Mouse (Mus musculus) thymus, postnatal 36 days (tissue): ENCODE data around the gene C5ar1.
"Not testable (repeated sequence)": the region's sequence is repeated elsewhere in the genome, so short reads cannot be mapped to it uniquely, and the experiment has no call there.

Experiments
- DNase-seq, 2 experiments: peaks; one replicate each; pipeline ENCODE4 v3.0.0; 2022; ENCODE audit warnings: mixed read lengths in 2 of 2

C5ar1 gene

DNA sequence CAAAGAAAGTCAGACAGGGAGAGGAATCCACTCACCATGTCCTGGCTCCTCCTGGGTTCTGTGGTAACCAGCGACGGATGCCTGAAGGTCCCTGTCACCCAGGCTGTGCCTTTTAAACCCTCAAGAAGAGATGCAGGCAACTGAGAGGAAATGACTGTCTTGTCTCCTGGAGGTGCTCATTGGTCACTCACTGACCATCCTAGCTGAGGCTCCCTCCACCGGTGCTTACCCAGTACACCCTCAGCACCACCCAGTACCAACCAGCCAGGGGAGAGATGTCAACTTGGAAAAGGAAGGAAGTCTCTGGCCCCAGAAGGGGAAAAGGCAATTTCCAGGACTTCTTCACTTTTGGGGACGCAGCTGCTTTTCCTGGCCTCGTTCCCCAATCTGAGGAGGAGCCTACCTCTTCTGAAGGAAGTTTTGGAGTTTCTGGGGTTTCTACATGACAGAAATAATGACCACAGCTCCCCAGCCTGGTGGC lies at the start of gene C5ar1:
TSS of gene C5ar1 (minus strand) at position 431 of the 481 bp plus-strand sequence.
- no peak for DNase-seq

DNA sequence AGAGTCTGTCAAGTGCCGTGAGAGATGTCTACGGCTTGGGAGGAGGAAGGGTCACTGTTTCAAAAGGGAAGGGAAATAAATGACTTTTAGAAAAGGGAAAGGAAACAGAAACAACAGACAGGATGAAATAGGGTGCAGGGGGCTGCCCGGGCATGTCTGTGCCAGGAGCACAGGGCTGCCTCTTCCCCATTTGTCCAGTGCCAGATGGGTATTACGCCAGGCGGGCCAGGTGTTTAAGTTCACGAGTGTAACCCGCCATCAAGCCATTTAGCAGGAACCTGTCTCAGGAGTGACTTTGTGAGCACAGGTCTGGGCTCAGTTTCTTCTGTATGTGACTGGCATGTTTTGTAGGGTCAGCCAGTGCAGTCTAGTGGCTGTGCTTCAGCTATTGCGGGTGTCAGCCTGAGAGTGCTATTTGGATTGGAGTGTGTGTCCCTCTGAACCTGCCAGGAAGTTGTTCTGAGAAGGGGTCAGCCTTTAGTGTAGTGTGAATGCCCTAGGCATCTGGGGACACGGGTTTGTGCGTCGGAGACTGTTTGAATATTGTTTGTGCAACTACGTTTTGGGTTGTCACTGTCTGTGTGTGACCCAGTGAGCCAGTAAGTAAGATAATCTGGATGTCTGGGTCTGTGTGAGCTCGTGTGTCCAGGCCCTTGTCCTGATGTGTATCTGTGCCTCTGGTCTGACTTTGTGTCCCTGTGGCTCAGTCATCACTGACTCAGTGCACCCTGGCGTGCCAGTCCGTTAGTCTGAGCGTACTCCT lies 49.4 kb upstream of the C5ar1 start:
- DNase-seq, result peak in 1 of 2 experiments; percentile 29

DNA sequence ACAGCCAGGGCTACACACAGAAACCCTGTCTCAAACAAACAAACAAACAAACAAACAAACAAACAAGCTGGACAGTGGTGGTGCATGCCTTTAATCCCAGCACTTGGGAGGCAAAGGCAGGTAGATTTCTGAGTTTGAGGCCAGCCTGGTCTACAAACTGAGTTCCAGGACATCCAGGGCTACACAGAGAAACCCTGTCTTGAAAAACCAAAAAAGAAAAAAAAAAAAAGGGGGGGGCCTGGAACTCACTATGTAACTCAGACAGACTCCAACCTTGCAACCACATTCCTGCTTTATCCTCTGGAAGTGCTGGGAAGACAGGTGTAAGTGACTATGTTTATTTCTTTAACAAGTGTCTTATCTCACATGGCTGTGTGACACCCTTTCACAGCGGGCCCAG lies 48.8 kb upstream of the C5ar1 start, which contains the start of gene Bbc3:
TSS of gene Bbc3 (plus strand) at position 301 of the 400 bp plus-strand sequence.
- DNase-seq, result not testable (repeated sequence)

DNA sequence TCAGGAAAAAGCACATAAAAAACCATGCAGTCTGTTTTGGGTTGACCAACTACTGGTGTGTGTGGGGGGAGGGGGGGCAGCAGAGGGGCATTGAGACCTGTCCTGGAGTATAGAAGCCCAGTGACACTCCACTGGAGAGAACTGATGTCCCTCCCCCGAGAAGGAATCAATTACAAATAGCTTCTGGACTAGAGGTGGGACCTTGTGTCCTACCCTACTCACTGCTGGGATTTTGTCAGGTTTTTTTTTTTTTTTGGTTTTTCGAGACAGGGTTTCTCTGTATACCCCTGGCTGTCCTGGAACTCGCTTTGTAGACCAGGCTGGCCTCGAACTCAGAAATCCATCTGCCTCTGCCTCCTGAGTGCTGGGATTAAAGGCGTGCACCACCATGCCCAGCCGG lies 47.8 kb upstream of the C5ar1 start:
- not testable (repeated sequence) for DNase-seq

DNA sequence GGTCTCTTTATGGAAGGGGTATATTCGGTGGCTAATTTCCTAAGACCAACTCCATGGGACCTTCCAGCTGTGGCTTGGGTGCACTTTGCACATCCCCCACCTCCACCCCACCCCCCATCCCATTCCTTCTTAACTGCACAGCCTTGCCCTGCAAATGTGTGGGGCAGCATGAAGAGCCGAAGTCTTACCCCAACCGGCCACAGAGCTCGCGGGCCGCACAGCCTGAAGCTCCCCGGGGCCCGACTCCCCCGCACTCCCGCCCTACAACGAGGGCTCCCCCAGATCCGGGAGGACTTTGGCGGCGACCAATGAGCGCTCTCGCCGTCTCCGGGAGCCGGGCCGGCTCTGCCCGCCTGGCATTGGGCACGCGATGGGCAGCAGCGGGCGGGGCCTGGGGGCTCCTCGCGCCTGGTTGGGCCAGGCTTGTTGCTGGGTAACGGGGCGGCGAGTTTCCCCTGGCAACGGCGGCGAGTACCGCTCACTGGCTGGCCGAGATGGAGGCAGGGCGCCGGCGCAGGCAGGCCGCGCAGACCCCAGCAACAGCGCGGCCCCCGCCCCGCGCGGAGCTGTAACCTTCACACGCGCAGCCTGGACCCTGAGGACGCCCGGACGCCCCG lies 40.2 kb upstream of the C5ar1 start:
- peak; percentile 64 to 77 for DNase-seq

DNA sequence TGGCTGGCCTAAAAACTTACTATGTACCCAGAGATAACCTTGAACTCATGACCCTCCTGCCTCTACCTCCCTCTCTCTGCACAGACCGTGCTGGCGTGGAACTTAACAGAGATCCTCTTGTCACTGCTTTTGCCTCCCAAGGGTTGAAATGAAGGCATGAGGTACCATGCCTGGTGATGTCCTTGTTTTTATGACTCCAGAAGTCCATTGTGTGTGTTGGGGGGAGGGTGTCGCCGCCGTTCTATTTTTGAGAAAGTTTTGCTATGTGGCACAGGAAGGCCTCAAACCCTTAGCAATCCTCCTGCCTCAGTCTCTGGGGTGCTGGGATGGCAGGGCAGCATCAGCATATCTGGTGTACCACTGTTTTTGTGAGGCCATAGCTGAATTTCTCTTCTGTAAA lies 39.6 kb upstream of the C5ar1 start:
- no peak for DNase-seq

DNA sequence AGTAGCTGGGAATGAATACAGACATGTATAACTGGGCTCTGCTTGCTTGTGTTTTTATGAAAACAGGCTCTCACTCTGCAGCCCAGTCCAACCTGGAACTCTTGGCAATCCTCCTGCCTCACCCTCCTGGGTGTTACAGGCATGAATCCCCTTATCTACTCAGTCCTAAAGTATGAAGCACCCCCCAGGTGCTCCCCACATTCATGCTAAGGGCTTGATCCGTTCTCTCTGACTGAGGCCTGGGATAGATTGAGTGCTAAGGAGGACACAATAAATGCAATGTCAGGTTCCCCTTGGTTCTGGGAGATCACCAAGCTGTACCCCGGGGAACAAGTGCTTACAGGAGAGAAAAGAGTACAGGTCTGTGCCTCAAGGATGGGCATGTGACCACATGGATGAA lies 38.3 kb upstream of the C5ar1 start:
- DNase-seq, result no peak

DNA sequence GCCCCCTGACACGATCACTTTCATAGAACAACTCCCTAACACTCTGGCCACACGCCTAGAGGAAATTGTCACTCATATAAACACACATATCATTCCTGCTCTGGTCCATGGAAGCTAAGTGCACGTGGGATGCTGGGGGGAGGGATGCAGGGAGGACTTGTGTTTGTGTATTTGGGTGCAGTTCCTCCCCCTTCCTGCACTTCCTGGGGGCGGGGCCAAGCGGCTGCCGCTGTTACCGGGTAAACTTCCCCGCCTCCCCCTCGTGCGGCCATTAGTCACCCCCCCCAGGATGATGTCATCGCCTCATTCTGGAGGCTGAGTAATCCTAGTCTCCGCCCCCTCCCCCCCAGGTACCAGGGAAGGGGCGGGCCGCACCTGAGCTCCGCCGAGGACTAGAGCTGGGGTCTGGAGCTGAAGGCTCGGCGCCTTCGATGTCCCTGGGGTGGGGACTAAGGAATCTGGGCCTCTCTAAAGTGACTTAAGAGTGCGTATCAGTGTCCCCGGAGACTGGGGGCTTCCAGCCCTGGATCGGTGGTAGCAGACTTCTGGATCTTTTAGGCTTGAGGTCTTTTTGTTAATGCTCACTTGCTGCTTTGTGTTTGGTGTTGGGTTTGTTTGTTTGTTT lies 37.5 kb upstream of the C5ar1 start:
- DNase-seq, result peak; percentile 88 to 90

DNA sequence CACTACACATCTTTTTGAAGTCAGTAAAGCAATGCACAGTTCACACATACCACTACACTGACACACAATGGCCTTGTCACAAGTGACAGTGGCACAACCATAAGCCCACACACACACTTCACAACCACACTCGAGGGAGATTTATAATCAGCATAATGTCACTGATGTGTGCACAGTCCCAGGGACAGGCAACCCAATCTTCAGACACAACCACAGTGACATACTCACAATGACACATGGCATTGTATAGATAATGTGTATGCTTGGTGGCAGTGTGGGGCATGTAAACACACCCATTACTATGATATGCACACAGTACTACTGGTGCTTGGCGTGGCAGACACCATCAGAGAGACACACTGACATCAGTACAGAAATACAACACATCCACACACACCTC lies 36.8 kb upstream of the C5ar1 start:
- DNase-seq, result no peak

DNA sequence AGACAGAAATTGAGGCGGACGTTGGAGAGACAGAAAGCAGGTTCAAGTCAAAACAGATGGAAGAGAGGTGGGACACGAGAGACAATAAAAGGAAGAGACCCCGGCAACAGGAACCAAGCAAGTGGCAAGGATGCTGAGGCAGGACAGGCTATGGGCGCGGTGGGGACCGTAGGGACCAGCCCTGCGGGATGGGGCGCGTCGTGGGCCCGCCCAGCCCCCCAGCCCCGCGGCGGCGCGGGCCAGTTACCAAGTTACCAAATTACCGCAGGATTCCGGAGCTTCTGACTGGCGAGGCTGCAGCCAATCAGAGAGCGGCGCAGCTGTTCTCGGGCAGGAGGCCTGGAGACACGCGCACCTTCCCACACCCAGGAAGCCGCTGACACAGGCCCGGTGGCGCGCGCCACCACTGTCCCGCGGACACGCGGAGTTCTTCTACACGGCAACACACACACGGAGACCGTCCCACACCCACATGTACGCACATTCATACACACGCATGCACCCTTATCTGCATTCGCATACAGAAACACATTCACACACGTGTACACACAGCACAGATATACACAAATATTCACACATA lies 36.1 kb upstream of the C5ar1 start:
- DNase-seq, result peak; percentile 81 to 90

DNA sequence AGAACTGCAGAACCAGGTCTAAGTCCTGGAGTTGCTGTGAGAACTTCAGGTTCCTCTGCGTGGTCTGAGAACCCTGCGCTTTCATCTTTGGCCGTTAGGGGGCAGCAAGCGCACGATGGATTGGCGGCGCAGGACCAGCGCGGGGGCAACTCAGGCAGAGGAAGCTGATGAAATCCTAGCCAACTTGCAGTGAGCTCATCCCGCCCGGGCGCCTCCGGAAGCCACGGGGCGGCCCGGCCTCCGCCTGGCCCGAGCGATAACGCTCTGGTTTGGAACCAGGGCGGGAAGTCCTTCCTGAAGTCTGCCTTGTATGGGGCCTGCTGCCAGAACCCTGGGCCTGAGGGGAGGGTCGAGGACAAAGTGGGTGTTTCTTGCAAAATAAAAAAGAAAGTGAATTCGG lies 35.5 kb upstream of the C5ar1 start:
- peak; percentile 94 to 95 for DNase-seq

DNA sequence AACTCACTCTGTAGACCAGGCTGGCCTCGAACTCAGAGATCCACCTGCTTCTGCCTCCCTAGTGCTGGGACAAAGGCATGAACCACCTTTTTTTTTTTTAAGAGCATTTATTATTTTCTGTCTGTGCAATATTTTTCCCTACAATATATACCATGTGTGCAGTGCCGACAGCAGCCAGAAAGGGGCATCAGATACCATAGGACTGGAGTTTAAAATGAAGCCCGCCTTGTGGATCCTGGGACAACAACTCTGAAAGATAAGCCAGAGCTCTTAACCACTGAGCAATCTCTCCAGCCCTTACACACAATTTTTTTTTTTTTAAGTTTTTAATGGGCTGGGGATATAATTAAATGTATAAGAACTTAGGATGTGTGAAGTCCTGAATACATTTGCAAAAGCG lies 35.0 kb upstream of the C5ar1 start:
- DNase-seq, result peak; percentile 53 to 62

DNA sequence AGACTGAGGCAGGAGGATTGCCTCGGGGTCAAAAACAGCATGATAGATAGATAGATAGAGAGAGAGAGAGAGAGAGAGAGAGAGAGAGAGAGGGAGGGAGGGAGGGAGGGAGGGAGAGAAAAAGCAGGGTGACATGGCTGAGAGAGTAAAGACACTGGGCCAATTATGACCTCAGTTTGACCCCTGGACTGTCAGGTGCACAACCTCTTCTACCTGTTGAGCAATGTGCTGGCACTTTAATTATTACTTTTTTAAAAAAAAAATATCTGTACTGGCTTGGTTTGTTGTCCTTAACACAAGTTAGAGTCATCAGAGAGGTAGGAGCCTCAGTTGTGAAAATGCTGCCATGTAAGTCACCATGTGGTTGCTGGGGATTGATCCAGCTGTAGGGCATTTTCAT lies 28.5 kb upstream of the C5ar1 start:
- no peak for DNase-seq

DNA sequence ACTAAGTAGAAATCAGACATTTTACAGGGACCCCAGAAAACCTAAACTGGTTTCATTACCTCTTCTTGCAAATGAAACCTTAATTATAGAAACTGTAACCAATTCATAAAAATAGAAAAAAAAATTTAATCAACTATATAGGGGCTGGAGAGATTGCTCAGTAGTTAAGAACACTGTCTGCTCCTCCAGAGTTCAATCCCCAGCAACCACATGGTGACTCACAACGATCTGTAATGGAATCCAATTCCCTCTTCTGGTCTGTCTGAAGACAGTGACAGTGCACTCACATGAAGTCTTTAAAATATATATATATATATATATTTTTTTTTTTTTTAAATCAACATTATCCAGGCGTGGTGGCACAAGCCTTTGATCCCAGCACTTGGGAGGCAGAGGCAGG lies 27.7 kb upstream of the C5ar1 start:
- DNase-seq, result no peak

DNA sequence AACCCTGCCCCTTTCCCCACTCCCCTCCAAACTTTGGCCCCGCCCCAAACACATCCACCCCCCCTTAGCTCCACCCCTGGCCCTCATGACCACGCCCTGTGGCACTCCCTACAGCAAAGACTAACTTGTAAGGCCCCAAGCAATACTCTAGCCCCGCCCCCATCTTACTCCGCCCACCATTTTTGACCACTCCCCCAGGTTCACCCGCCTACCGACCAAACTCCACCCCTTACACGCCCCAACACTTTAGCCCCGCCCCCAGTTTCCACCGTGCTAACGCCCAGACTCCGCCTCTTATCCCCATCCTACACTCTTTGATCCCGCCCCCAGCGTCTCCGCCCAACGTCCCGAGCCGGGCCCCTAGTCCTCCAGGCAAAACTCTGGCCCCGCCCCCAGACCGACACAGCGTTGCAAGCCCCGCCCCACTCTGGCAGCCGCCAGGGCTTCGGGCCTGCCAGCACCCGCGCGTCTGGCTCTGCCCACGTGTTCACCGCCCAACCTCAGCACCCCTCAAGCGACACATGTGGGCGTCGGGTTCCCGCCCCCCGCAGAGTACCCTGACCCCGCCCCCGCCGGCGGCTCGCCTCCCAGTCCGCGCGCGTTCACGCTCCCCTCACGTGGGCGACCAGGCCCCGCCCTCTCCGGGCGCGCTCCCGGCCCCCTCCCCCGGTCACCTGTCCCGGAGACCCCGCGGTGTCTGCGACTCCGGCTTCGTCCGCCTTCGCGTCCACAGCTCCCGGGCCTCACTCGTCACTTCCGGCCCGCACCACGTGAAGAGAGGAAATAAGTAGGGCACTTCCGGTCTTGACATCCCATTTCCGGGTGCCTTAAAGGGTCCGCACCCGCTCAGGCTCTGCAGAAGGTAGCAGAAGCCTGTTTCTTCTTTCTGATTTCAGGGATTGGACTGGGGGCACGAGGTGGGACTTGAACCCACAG lies 27.0 kb upstream of the C5ar1 start, which contains the start of gene Ccdc9:
TSS of gene Ccdc9 (minus strand) at position 770 of the 936 bp plus-strand sequence.
- peak; percentile 99 for DNase-seq

DNA sequence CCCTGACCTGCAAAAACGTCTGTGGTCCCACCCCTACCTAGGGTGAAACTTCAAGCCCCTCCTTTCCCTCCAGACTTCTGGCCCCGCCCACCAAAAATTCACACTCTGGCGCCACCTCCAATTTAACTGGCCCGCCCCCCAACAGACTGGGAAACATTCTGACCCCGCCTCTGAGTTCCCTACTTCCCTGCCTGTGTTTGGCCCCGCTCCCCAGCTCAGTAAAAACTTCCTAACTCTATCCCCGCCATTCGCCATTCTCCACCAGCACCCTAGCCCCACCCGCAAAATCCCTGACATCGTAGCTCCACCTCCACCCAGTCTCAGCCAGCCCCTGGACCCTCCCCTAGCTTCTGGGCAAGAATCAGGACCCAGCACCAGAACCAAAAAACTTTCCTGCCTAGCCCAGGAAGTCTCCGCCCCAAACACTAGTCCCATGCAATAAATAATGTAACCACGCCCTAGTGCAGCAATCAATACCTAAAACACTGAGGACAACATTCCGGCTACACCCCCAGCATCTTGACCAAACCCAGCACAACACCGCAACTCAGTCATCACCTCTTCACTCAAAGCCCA lies 26.2 kb upstream of the C5ar1 start:
- DNase-seq, result peak; percentile 48 to 72

DNA sequence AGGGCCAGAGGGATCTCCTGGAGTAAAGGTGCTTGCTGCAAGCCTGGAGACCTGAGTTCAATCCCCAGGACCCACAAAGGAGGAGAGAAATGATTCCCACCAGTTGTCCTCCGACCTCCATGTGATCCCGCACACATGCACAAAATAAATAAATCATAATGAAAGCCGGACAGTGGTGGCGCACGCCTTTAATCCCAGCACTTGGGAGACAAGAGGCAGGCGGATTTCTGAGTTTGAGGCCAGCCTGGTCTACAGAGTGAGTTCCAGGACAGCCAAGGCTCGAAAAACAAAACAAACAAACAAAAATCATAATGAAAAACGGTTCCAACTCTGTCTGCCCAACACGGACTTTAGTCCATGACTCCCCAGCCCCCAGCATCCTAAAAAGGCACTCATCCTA lies 25.6 kb upstream of the C5ar1 start:
- DNase-seq, result no peak

DNA sequence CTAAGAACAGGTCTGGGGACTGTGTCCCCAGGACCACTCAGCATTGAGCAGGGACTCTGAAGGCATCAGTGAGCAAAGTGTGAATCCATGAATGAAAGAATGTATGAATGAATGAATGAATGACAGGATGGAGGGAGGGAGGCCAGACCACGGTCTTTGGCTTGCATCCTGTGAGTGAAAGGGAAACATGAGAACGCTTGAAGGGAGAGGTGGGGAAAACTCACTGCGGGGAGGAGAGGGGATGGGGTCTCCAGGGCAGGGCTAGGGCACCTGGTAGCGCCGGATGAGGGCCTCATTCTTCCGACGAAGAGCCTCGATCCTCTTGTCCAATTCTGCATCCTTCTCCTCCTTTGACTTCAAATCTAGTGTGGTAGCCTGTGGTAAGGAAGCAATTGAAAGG lies 24.7 kb upstream of the C5ar1 start:
- DNase-seq, result no peak

DNA sequence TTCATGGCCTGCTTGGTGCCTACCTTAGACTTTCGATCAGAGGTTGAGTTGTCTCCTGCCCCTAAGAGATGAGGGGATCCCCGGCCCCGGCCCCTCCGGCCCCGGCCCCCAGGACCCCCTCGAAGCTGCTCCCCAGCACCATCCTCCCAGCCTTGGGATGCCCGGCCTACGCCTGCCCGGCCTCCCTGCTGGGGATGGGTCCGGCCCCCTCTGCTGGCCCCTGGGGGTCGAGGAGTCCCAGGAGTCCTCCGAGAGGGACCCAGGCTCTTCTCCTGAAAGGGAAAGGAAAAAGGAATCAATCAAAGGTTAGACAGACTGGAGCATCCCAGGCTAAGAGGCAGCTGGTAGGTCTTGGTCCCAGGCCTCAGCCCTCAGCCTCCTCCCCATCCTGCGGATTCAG lies 23.0 kb upstream of the C5ar1 start:
- no peak for DNase-seq

DNA sequence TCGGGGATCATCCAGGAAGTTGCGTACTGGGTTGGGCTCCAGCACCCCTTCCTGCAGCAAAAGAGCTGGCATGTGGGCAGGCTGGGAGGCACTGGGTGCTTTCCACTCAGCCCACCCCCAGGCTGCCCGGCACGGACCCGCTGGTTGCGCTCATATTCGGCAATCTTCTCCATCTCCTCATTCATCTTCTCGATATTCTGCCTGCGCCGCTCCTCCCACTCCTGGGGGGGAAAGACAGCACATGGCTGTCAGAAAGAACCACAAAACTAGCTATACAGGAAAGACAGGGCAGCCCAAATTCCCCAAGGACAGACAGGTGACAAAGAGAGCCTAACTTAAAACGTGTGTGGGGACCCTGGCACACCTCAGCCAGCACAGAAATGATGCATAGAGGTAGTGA lies 21.4 kb upstream of the C5ar1 start:
- no peak for DNase-seq

DNA sequence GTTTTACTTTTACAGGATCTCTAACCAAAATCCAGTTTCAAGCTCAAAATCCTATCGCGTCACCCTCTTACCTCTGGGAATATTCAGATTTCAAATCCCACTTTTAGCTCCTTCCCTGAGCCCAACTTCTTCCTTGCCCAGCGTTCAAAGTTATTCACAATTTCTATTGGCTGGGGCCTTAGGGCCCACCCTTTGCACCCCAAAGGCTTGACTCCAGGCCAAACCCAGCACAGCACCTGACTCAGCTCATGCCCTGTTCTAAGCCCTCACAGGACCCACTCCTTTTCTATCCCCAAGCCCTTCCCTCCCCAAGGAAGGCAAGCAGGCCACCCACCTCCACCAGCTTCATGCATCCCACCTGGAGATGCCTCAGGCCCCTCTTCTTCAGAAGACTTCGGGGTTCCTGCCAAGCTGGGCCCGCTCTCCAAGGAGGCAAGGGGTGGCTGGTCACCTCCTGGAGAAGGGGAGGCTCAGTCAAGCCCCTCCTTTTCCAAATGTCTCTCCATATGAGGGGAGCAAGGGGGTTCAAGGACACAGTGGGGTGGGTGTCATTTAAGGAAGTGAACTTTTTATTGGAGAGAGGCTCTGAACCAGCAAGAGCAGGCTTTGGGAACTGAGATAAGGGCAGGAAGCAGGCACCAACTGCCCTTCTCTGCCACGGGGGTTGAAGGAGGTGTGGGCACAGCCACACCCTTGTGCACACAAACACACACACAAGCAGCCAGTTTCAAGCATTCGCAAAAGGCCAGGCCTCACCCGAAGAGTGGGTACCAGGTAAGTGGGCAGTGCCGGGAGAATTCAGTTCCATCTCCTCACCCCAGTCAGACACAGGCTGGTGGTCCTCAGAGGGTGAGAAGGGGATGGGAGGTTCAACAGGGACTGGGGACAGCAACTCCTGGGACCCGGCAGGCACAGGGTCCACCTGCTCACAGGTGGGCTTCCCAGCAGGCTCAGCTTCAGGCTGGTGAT lies 15.9 kb upstream of the C5ar1 start:
- no peak for DNase-seq
